Mouse (Mus musculus): ENCODE data around the gene AC109138.7.

Gene AC109138.7

GRCm38 (mm10) chr19:4190831-4191334, 23.3 kb upstream of the AC109138.7 start, which contains the start of gene Tbc1d10c:
Gene Tbc1d10c, minus strand, starts transcription at chr19:4191284.
- H3K27me3 ChIP-seq (ENCODE audit: insufficient read depth, low read length): no peaks in the 10 kb centered on the region
- peak within 1 kb of the TSS; percentile 98 for H3K4me3 ChIP-seq (replicated peaks; ENCODE audit: low read length)
- no peaks in the 10 kb centered on the region for H3K9me3 ChIP-seq (ENCODE audit: low read length)
- TF ChIP-seq CTCF (conservative IDR thresholded peaks at IDR 0.05; ENCODE audit: low read length): no peak
- no peak for TF ChIP-seq POU5F1 (IDR thresholded peaks at IDR 0.05; ENCODE audit: borderline replicate concordance, low read length)
- no peak for TF ChIP-seq NANOG (IDR thresholded peaks at IDR 0.05; ENCODE audit: borderline replicate concordance, low read length)
- peaks cover 82% of the 10 kb centered on the region for H3K4me1 ChIP-seq (replicated peaks; ENCODE audit: low read depth, low read length)
- peaks cover 31% of the 10 kb centered on the region for H3K36me3 ChIP-seq (ENCODE audit: insufficient read depth, low read length)

- Histone ChIP-seq H3K27me3 (ENCODE audit: insufficient read depth, low read length) (no peaks in the 10 kb centered on the region), H3K4me3 (replicated peaks; ENCODE audit: low read length) (peak within 1 kb of the TSS; percentile 98), H3K4me1 (replicated peaks; ENCODE audit: low read depth, low read length) (peaks cover 82% of the 10 kb centered on the region), H3K36me3 (ENCODE audit: insufficient read depth, low read length) (peaks cover 39% of the 10 kb centered on the region), H3K9me3 (ENCODE audit: low read length) (no peaks in the 10 kb centered on the region)
- TF ChIP-seq POU5F1 (IDR thresholded peaks at IDR 0.05; ENCODE audit: borderline replicate concordance, low read length): no peak
- TF ChIP-seq CTCF (conservative IDR thresholded peaks at IDR 0.05; ENCODE audit: low read length): no peak
- no peak for TF ChIP-seq NANOG (IDR thresholded peaks at IDR 0.05; ENCODE audit: borderline replicate concordance, low read length)
Observed at GRCm38 (mm10) chr19:4191528-4192250, 22.5 kb upstream of the AC109138.7 start, which contains the start of gene Ppp1ca. Gene Ppp1ca, plus strand, starts transcription at chr19:4192065.

GRCm38 (mm10) chr19:4192251-4192985, 21.7 kb upstream of the AC109138.7 start:
- Histone ChIP-seq H3K36me3 (ENCODE audit: insufficient read depth, low read length) (peaks cover 47% of the 10 kb centered on the region), H3K4me1 (replicated peaks; ENCODE audit: low read depth, low read length) (peaks cover 89% of the 10 kb centered on the region), H3K27me3 (ENCODE audit: insufficient read depth, low read length) (no peaks in the 10 kb centered on the region), H3K9me3 (ENCODE audit: low read length) (no peaks in the 10 kb centered on the region), H3K4me3 (replicated peaks; ENCODE audit: low read length) (peak overlapping the region; percentile 98)
- TF ChIP-seq POU5F1 (IDR thresholded peaks at IDR 0.05; ENCODE audit: borderline replicate concordance, low read length) (no peak), NANOG (IDR thresholded peaks at IDR 0.05; ENCODE audit: borderline replicate concordance, low read length) (no peak), CTCF (conservative IDR thresholded peaks at IDR 0.05; ENCODE audit: low read length) (no peak)

DNA sequence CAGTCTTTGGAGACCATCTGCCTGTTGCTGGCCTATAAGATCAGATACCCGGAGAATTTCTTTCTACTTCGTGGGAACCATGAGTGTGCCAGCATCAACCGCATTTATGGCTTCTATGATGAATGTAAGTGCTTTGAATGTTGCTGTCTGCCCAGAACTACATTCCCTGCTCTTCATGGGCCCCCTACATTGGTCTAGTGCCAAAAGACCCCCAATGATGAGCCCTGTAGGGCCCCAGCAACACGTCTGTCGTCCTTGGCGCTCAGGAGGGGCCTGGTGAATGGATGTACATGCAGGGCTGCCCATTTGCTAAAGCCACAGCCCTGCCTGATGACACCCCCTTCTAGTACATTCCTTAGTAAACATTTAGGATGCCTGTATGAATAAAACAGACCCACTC, 21.0 kb upstream of the AC109138.7 start:
- H3K9me3 ChIP-seq (ENCODE audit: low read length): no peaks in the 10 kb centered on the region
- peaks cover 89% of the 10 kb centered on the region for H3K4me1 ChIP-seq (replicated peaks; ENCODE audit: low read depth, low read length)
- peak overlapping the region; percentile 98 for H3K4me3 ChIP-seq (replicated peaks; ENCODE audit: low read length)
- peaks cover 54% of the 10 kb centered on the region for H3K36me3 ChIP-seq (ENCODE audit: insufficient read depth, low read length)
- H3K27me3 ChIP-seq (ENCODE audit: insufficient read depth, low read length): no peaks in the 10 kb centered on the region
- TF ChIP-seq CTCF (conservative IDR thresholded peaks at IDR 0.05; ENCODE audit: low read length) (no peak), POU5F1 (IDR thresholded peaks at IDR 0.05; ENCODE audit: borderline replicate concordance, low read length) (no peak), NANOG (IDR thresholded peaks at IDR 0.05; ENCODE audit: borderline replicate concordance, low read length) (no peak)

DNA sequence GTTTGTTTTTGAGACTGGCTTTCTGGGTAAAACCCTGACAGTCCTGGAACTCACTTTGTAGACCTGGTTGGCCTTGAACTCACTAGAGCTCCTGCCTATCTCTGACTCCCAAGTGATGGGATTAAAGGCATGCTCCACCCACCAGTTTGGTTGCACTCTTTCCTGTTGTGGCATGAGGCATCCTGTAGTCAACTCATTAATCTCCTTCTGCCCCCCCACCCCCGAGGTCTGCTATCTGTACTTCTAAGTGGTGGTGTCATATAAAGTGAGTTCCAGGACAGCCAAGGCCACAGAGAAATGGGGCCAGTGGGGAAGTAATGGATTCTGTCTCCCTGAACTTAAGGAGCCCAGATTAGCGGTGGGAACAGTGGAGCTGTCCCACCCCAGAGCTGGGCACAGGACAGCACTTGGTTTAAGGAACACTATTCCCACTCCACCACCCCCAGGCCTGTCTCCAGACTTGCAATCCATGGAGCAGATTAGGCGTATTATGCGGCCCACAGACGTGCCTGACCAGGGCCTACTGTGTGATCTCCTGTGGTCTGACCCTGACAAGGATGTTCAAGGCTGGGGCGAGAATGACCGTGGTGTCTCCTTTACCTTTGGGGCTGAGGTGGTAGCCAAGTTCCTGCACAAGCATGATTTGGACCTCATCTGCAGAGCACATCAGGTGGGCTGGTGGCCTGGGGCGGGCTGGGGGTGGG, 20.0 kb upstream of the AC109138.7 start:
- no peaks in the 10 kb centered on the region for H3K27me3 ChIP-seq (ENCODE audit: insufficient read depth, low read length)
- H3K4me3 ChIP-seq (replicated peaks; ENCODE audit: low read length): peak overlapping the region; percentile 98
- H3K9me3 ChIP-seq (ENCODE audit: low read length): no peaks in the 10 kb centered on the region
- TF ChIP-seq CTCF (conservative IDR thresholded peaks at IDR 0.05; ENCODE audit: low read length) (no peak), NANOG (IDR thresholded peaks at IDR 0.05; ENCODE audit: borderline replicate concordance, low read length) (no peak), POU5F1 (IDR thresholded peaks at IDR 0.05; ENCODE audit: borderline replicate concordance, low read length) (no peak)
- H3K36me3 ChIP-seq (ENCODE audit: insufficient read depth, low read length): peaks cover 64% of the 10 kb centered on the region
- H3K4me1 ChIP-seq (replicated peaks; ENCODE audit: low read depth, low read length): peaks cover 89% of the 10 kb centered on the region

- H3K4me1 ChIP-seq (replicated peaks; ENCODE audit: low read depth, low read length): peaks cover 90% of the 10 kb centered on the region
- H3K27me3 ChIP-seq (ENCODE audit: insufficient read depth, low read length): no peaks in the 10 kb centered on the region
- no peaks in the 10 kb centered on the region for H3K9me3 ChIP-seq (ENCODE audit: low read length)
- no peak overlapping the region for H3K4me3 ChIP-seq (replicated peaks; ENCODE audit: low read length)
- H3K36me3 ChIP-seq (ENCODE audit: insufficient read depth, low read length): peaks cover 73% of the 10 kb centered on the region
- TF ChIP-seq POU5F1 (IDR thresholded peaks at IDR 0.05; ENCODE audit: borderline replicate concordance, low read length) (no peak), NANOG (IDR thresholded peaks at IDR 0.05; ENCODE audit: borderline replicate concordance, low read length) (no peak), CTCF (conservative IDR thresholded peaks at IDR 0.05; ENCODE audit: low read length) (no peak)
Observed at GRCm38 (mm10) chr19:4194776-4195650, 19.1 kb upstream of the AC109138.7 start.

GRCm38 (mm10) chr19:4196048-4196447, 18.1 kb upstream of the AC109138.7 start:
- peaks cover 81% of the 10 kb centered on the region for H3K36me3 ChIP-seq (ENCODE audit: insufficient read depth, low read length)
- peak overlapping the region; percentile 23; the same call in 1 of the 2 replicates for H3K4me3 ChIP-seq (replicated peaks; ENCODE audit: low read length)
- no peak for TF ChIP-seq POU5F1 (IDR thresholded peaks at IDR 0.05; ENCODE audit: borderline replicate concordance, low read length)
- no peak for TF ChIP-seq CTCF (conservative IDR thresholded peaks at IDR 0.05; ENCODE audit: low read length)
- no peak for TF ChIP-seq NANOG (IDR thresholded peaks at IDR 0.05; ENCODE audit: borderline replicate concordance, low read length)
- peaks cover 90% of the 10 kb centered on the region for H3K4me1 ChIP-seq (replicated peaks; ENCODE audit: low read depth, low read length)
- no peaks in the 10 kb centered on the region for H3K9me3 ChIP-seq (ENCODE audit: low read length)
- no peaks in the 10 kb centered on the region for H3K27me3 ChIP-seq (ENCODE audit: insufficient read depth, low read length)

Measured in E14TG2a.4 (cell line).